Mouse (Mus musculus): ENCODE data around the gene Pxn.
"Not testable (repeated sequence)": the region's sequence is repeated elsewhere in the genome, so short reads cannot be mapped to it uniquely, and the experiment has no call there.

The Pxn gene

GRCm38 (mm10) chr5:115485489-115486205 is 20.8 kb upstream of the Pxn start:
- intact Hi-C loops (cut with DNase I): no loop called here

GRCm38 (mm10) chr5:115486726-115487125 is 19.8 kb upstream of the Pxn start:
- intact Hi-C loops (cut with DNase I): no loop called here

GRCm38 (mm10) chr5:115487353-115487752 is 19.1 kb upstream of the Pxn start:
- intact Hi-C loops (cut with DNase I): no loop called here

- intact Hi-C loops (cut with DNase I): no loop called here
Measured at GRCm38 (mm10) chr5:115487942-115488580, 18.4 kb upstream of the Pxn start.

- intact Hi-C loops (cut with DNase I): no loop called here
Measured at GRCm38 (mm10) chr5:115488841-115489698, 17.4 kb upstream of the Pxn start.

- intact Hi-C loops (cut with DNase I): no loop called here
Measured at GRCm38 (mm10) chr5:115489699-115490637, 16.5 kb upstream of the Pxn start.

GRCm38 (mm10) chr5:115490638-115491000 is 15.9 kb upstream of the Pxn start:
- intact Hi-C loops (cut with DNase I): no loop called here

GRCm38 (mm10) chr5:115491076-115491475 is 15.4 kb upstream of the Pxn start:
- intact Hi-C loops (cut with DNase I): no loop called here

- intact Hi-C loops (cut with DNase I): no loop called here
Measured at GRCm38 (mm10) chr5:115491771-115492322, 14.6 kb upstream of the Pxn start.

GRCm38 (mm10) chr5:115492711-115493335 is 13.7 kb upstream of the Pxn start:
- intact Hi-C loops (cut with DNase I): no loop called here

GRCm38 (mm10) chr5:115493441-115493840 is 13.0 kb upstream of the Pxn start:
- intact Hi-C loops (cut with DNase I): no loop called here

- intact Hi-C loops (cut with DNase I): not testable (repeated sequence)
Measured at GRCm38 (mm10) chr5:115495618-115496017, 10.9 kb upstream of the Pxn start.

- intact Hi-C loops (cut with DNase I): no loop called here
Measured at GRCm38 (mm10) chr5:115497033-115497432, 9.4 kb upstream of the Pxn start.

GRCm38 (mm10) chr5:115498307-115499240 is 7.9 kb upstream of the Pxn start:
- intact Hi-C loops (cut with DNase I): no loop called here

- intact Hi-C loops (cut with DNase I): no loop called here
Measured at GRCm38 (mm10) chr5:115500383-115500935, 6.0 kb upstream of the Pxn start.

- intact Hi-C loops (cut with DNase I): no loop called here
Measured at GRCm38 (mm10) chr5:115503035-115503434, 3.4 kb upstream of the Pxn start.

GRCm38 (mm10) chr5:115505617-115506016 is 859 bp upstream of the Pxn start:
- intact Hi-C loops (cut with DNase I): loop anchor here (1.0 kb wide), 1 partner anchor 33 kb away; no protein-coding TSS in a partner anchor

- intact Hi-C loops (cut with DNase I): no loop called here
Measured at GRCm38 (mm10) chr5:115507267-115507980, 948 bp downstream of the Pxn start.
